Mouse (Mus musculus) telencephalon, adult 2 months (tissue): ENCODE measurements around the gene Fat3.

Experiments used
- DNase-seq: peaks from one replicate; pipeline ENCODE4 v3.0.0-alpha.2; 2011; ENCODE audit warnings: low read depth, low spot score

The Fat3 gene

DNA sequence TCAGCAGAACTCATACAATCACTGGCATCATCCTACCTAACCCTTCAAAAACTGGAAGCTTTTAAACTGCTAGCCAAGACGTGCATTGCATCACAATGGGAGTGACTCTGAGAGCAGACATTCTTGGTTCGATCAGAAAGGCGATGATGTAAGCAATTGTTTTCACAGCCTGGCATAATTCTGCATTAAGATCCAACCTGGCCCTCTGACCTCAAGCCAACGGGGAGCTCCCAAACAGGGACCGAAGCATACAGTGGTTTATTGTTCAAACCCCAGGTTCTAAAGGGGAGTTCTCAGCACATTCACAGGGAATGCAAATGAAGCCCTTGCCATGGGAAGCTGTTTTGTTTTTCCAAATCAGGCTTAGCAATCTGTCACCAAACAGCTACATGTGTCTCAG is 63.3 kb downstream of the Fat3 start:
- DNase-seq, result no peak

DNA sequence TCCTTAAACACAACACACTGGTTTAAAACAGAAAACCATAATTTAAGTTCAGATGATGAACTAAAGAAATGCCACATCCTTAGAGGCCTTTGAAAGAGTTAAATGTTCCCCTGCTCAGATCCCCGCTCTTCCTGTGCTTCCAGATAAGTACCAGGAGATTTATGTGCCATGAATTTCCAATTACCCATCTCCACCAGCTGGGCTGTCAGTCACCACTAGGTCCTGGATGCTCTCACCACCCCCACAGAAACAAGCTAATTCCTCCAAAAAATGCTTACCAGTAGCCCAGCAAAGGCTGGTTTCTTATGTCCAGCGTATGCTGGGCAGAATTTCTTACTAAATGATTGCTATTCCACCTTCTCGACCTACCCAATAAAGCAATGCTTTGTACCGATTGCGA is 72.5 kb downstream of the Fat3 start:
- DNase-seq, result no peak

DNA sequence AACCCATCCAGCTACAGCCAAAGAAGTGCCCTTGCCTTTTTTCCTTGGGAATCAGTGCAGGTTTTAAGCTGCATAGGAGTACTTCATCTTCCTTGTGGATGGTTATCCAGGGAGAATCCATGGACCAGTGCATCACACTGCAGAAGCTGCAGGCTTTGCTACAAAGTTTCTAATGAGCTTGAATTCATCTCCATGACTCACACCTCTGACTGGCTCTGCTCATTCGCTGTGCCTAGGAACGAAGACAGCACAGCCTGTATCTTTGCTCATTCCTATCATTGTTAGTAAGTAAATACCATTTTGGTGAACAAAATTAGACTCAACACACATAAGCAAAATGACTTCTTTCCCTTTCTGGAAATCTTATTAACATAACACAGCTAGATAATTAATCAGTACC is 78.4 kb downstream of the Fat3 start:
- no peak for DNase-seq

GRCm38 (mm10) chr9:16402815-16403214 is 98.3 kb downstream of the Fat3 start:
- no peak for DNase-seq

GRCm38 (mm10) chr9:16398734-16399686 is 102.1 kb downstream of the Fat3 start:
- DNase-seq, result no peak

- DNase-seq, result no peak
These were observed 111.9 kb downstream of the Fat3 start for GRCm38 (mm10) chr9:16389141-16389540.

GRCm38 (mm10) chr9:16387527-16387926 is 113.6 kb downstream of the Fat3 start:
- no peak for DNase-seq

DNA sequence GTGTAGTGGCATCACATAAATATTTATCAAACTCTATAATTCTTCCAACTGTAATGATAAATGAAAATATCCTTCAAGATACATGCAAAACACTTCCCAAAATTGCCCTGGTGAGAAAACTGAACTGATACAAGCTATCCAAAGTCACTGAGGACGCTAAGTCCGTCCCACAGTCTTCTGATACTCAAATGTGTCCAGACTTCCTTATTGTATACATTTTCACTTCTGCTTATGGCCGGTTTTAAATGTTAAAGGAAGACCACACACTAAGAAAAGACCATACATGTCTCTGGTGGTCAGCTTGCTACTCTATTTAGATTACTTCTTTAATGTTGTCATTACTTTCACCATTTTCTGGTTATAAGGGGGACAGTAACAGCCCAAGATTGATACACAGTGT is 137.4 kb downstream of the Fat3 start:
- DNase-seq, result no peak

DNA sequence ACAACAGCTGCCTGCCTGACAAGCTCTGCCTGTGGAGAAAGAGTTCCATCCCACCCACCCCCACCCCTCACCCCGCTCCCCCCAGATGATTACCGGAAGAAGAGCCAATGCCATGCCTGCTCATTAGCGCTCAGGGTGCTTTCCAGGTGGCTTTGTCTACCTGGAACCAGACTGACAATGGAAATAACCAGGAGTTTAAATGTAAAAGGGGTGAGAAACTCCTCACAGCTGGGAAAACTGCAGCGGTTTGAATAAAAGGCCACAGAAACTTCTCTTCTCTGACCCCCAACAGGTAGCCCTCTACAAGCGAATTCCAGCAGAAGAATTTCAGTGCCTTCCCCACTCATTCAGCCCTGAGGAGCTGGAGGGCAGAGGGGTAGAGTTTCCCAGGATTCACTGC is 139.3 kb downstream of the Fat3 start:
- no peak for DNase-seq

DNA sequence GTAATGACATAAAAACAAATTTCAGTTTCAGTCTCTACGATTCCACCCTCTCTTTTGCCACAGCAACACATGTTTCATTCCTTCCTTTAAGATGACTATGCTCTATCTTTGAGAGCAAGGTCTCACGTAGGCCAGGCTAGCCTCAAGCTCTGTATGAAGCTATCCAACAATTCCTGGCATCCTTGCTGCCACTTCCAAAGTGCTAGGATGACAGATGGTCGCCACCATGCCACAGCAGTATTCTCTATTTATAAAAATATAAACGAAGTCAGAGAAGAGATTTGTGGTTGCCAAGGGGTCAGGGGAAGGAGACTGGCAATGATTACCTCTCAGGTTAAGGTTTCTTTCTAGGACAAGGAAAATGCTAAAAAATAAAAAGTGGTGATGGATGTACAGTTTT is 144.4 kb downstream of the Fat3 start:
- DNase-seq, result no peak

DNA sequence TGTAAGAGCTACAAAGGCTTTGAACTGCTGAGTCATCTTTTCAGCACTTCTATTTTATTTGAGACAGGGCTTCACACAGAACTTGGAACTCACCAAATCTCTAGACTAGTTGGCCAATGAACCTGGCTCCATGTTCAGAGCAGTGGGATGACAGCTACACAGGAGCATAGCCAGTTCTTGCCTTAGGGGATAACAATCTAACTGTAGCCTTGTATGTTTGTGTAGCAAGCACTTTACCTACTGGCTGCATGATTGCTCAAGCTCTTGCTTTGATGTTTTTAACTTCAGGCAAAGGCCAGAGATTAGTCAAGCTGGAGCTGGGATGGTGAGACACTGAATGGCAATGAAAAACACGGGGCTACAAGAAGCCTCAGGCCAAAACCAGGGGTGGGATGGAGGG is 146.2 kb downstream of the Fat3 start:
- DNase-seq, result no peak

GRCm38 (mm10) chr9:16353049-16353724 is 147.9 kb downstream of the Fat3 start:
- DNase-seq, result no peak

GRCm38 (mm10) chr9:16352486-16353048 is 148.5 kb downstream of the Fat3 start:
- DNase-seq, result no peak

GRCm38 (mm10) chr9:16344902-16345855 is 155.9 kb downstream of the Fat3 start:
- DNase-seq, result peak; percentile 67

GRCm38 (mm10) chr9:16343191-16343590 is 157.9 kb downstream of the Fat3 start:
- DNase-seq, result no peak

GRCm38 (mm10) chr9:16342577-16342976 is 158.5 kb downstream of the Fat3 start:
- no peak for DNase-seq

GRCm38 (mm10) chr9:16330290-16330984 is 170.6 kb downstream of the Fat3 start:
- no peak for DNase-seq

DNA sequence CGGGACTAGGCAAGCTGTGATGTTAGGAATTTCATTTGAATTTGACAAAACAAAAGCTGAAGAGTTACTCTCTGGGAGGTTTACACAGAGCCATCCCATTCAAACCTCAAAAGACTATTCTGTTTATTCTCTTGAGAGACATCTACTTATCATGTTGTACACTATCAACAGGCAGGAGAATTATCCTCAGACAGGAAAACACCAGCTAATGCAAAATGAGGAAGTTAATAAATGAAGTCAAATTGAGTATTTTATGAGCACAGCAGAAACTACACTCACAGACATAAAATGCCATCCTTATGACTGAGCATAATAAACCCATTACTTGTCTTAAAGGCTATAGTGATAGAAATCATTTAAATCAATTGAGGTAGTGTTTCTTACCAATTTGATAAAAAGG is 182.1 kb downstream of the Fat3 start:
- DNase-seq, result no peak

DNA sequence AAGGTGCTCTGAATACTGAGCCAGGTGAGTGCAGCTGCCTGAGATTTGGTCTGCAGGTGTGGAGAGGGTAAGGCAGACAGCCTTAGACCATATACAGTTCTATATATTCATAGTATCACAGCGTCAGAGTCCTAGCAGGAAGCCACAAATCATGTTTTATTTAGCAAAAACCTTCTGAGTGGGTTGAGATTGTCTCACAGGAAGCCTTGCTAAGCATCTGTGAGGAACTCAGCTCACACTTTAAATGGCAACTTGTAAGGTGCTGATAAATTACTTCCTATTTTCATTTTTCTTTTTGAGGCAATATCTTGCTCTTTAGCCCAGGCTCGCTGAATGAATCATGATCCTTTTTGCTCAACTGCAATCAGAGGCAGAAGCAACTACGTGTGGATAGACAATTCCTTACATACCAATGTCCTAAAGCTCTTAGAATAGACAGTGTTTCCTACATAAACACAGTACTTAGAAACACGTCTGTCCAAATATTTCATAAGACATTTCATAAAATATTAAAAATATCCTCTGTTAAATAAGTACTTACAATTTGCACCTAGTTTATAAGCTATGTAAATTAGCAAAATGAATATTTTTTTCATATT is 188.4 kb downstream of the Fat3 start:
- DNase-seq, result peak; percentile 64
